Mouse (Mus musculus) kidney, adult 9 months (tissue): ENCODE results near the gene Tctex1d2.
"Not testable (repeated sequence)": the region's sequence is repeated elsewhere in the genome, so short reads cannot be mapped to it uniquely, and the experiment has no call there.

Experiments
- DNase-seq: peaks from one replicate; pipeline ENCODE4 v3.0.0; 2022

Gene Tctex1d2

GRCm38 (mm10) chr16:32433138-32433537 is 13.6 kb downstream of the Tctex1d2 start:
- DNase-seq: no peak

- DNase-seq: no peak
Observed at GRCm38 (mm10) chr16:32434066-32434465, 14.6 kb downstream of the Tctex1d2 start.

GRCm38 (mm10) chr16:32434691-32435090 is 15.2 kb downstream of the Tctex1d2 start:
- no peak for DNase-seq

- DNase-seq: no peak
Observed at GRCm38 (mm10) chr16:32436657-32437056, 17.2 kb downstream of the Tctex1d2 start.

GRCm38 (mm10) chr16:32437266-32437665 is 17.8 kb downstream of the Tctex1d2 start:
- no peak for DNase-seq

GRCm38 (mm10) chr16:32441432-32441831 is 21.9 kb downstream of the Tctex1d2 start:
- no peak for DNase-seq

GRCm38 (mm10) chr16:32444615-32445014 is 25.1 kb downstream of the Tctex1d2 start:
- not testable (repeated sequence) for DNase-seq

GRCm38 (mm10) chr16:32445558-32445957 is 26.1 kb downstream of the Tctex1d2 start:
- DNase-seq: peak; percentile 54

- DNase-seq: no peak
Observed at GRCm38 (mm10) chr16:32446563-32447138, 27.1 kb downstream of the Tctex1d2 start.

- no peak for DNase-seq
Observed at GRCm38 (mm10) chr16:32449665-32450064, 30.2 kb downstream of the Tctex1d2 start.

- no peak for DNase-seq
Observed at GRCm38 (mm10) chr16:32450133-32450532, 30.6 kb downstream of the Tctex1d2 start.

GRCm38 (mm10) chr16:32453102-32453501 is 33.6 kb downstream of the Tctex1d2 start:
- DNase-seq: no peak

GRCm38 (mm10) chr16:32454646-32455045 is 35.1 kb downstream of the Tctex1d2 start:
- DNase-seq: no peak

- no peak for DNase-seq
Observed at GRCm38 (mm10) chr16:32456086-32456485, 36.6 kb downstream of the Tctex1d2 start.

- peak; percentile 58 for DNase-seq
Observed at GRCm38 (mm10) chr16:32456761-32457160, 37.3 kb downstream of the Tctex1d2 start.

GRCm38 (mm10) chr16:32457589-32458386 is 38.3 kb downstream of the Tctex1d2 start:
- DNase-seq: peak; percentile 94

- DNase-seq: no peak
Observed at GRCm38 (mm10) chr16:32460518-32460917, 41.0 kb downstream of the Tctex1d2 start.

GRCm38 (mm10) chr16:32461713-32462112 is 42.2 kb downstream of the Tctex1d2 start:
- no peak for DNase-seq

- no peak for DNase-seq
Observed at GRCm38 (mm10) chr16:32462950-32463349, 43.4 kb downstream of the Tctex1d2 start.

GRCm38 (mm10) chr16:32463426-32463825 is 43.9 kb downstream of the Tctex1d2 start:
- no peak for DNase-seq

- DNase-seq: no peak
Observed at GRCm38 (mm10) chr16:32464908-32465307, 45.4 kb downstream of the Tctex1d2 start.

- no peak for DNase-seq
Observed at GRCm38 (mm10) chr16:32468488-32468887, 49.0 kb downstream of the Tctex1d2 start.

- DNase-seq: no peak
Observed at GRCm38 (mm10) chr16:32469404-32470105, 50.1 kb downstream of the Tctex1d2 start.
